8 mouse cellular contexts compared by ENCODE assay signal in the genomic region with DNA sequence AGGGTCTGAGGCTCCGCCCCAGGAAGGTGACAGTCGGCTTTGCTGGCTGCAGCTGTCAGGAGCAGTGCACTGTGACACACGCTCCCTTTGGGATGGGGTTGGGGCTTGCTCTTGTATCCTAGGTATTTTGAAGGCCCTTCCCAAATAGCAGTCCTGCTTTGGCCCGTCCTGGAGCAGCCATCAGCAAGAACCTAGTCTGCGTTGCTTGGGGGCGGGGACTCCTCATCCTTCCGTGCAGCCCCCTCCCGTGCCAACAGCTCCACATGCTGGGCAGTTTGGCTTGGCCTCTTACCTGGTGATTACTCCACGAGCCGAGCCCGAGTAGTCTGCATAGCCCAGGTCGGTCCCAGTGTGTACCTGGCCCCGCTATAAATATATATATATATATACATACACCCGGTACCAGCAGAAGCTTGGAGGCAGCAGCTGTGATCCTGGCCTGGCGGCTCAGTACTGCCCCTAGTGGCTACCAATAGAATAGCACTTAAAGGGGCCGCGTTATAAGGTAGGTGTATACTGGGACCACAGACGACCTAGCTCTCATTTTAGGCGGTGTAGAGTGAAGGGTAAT. TPM values are rescaled to one million over a fixed set of nuclear protein-coding genes. Genes with fewer than 3 reads are reported as not detected.
DNase-seq lines count a peak whose midpoint lies in the region; ATAC-seq lines count a peak whose summit lies in the region.

Gene Ajm1 (minus strand): TSS at position 464 of the 571 bp plus-strand sequence.

- H3K4me3 ChIP-seq in forebrain, embryonic 16.5 days (replicated peaks; ENCODE audit: low read length), result peak within 1 kb of the TSS; percentile 58
- H3K4me3 ChIP-seq in hindbrain, embryonic 14.5 days (replicated peaks; ENCODE audit: low read length), result peak within 1 kb of the TSS; percentile 44
- H3K4me3 ChIP-seq in macrophage (ENCODE audit: inconsistent target), result peak within 1 kb of the TSS; percentile 8; the same call in 1 of the 2 replicates

- peaks cover 48% of the 10 kb centered on the region for H3K27me3 ChIP-seq in forebrain, embryonic 16.5 days (replicated peaks; ENCODE audit: control insufficient read depth, insufficient read depth, low read length)
- H3K27me3 ChIP-seq in hindbrain, embryonic 14.5 days (ENCODE audit: control insufficient read depth, insufficient read depth, low read length), result peaks cover 46% of the 10 kb centered on the region

- peaks cover 46% of the 10 kb centered on the region for H3K4me1 ChIP-seq in forebrain, embryonic 16.5 days (replicated peaks; ENCODE audit: control insufficient read depth, insufficient read depth, low read length)
- peaks cover 32% of the 10 kb centered on the region for H3K4me1 ChIP-seq in hindbrain, embryonic 14.5 days (replicated peaks; ENCODE audit: control insufficient read depth, insufficient read depth, low read length)

- peak within 1 kb of the TSS; percentile 71 for H3K9ac ChIP-seq in forebrain, embryonic 16.5 days (replicated peaks; ENCODE audit: low read depth, low read length)
- H3K9ac ChIP-seq in hindbrain, embryonic 14.5 days, result peak within 1 kb of the TSS; percentile 60

- H3K79me2 ChIP-seq in macrophage (ENCODE audit: inconsistent target), result no peaks in the 10 kb centered on the region

- no peaks in the 10 kb centered on the region for H3K9me3 ChIP-seq in forebrain, embryonic 16.5 days (ENCODE audit: control insufficient read depth, low read length)
- no peaks in the 10 kb centered on the region for H3K9me3 ChIP-seq in hindbrain, embryonic 14.5 days (ENCODE audit: control insufficient read depth, low read length)

- peak; percentile 80 for ATAC-seq in forebrain, embryonic 16.5 days
- ATAC-seq in hindbrain, embryonic 14.5 days (ENCODE audit: low FRiP score), result peak; percentile 83

- H3K27ac ChIP-seq in forebrain, embryonic 16.5 days (ENCODE audit: low read length), result no peak within 1 kb of the TSS
- peak within 1 kb of the TSS; percentile 54 for H3K27ac ChIP-seq in hindbrain, embryonic 14.5 days
- H3K27ac ChIP-seq in macrophage, result 0 out of 2 replicates have a peak within 1 kb of the TSS, but pooled peaks have one; percentile 10

- H3K36me3 ChIP-seq in forebrain, embryonic 16.5 days (ENCODE audit: control insufficient read depth, insufficient read depth), result peaks cover 7% of the 10 kb centered on the region; the same call in 1 of the 2 replicates
- H3K36me3 ChIP-seq in hindbrain, embryonic 14.5 days (replicated peaks; ENCODE audit: control insufficient read depth, insufficient read depth), result peaks cover 48% of the 10 kb centered on the region
- peaks cover 27% of the 10 kb centered on the region for H3K36me3 ChIP-seq in macrophage (ENCODE audit: inconsistent target)

- peak within 1 kb of the TSS; percentile 76 for H3K4me2 ChIP-seq in forebrain, embryonic 16.5 days (ENCODE audit: low read length)
- peak within 1 kb of the TSS; percentile 54 for H3K4me2 ChIP-seq in hindbrain, embryonic 14.5 days (replicated peaks)

- WGBS in forebrain, embryonic 16.5 days, result 6% methylated on average over 19 of the region's 19 CpGs
- WGBS in hindbrain, embryonic 14.5 days, result 7% methylated on average over 19 of the region's 19 CpGs
- WGBS in macrophage (ENCODE audit: missing documents), result 9% methylated on average over 19 of the region's 19 CpGs

- peak; percentile 69 for DNase-seq in adrenal gland, adult 2 months
- no peak for DNase-seq in adrenal gland, adult 8-10 months
- peak; percentile 91 for DNase-seq in cerebellum, adult 11-12 months
- DNase-seq in hindbrain, embryonic 14.5 days (ENCODE audit: low spot score), result peak; percentile 90
- peak; percentile 72 to 74 for DNase-seq in left cerebral cortex, adult 8-10 months (ENCODE audit: low spot score in 2 of 2)
- DNase-seq in right cerebral cortex, postnatal 10 days (ENCODE audit: low spot score in 2 of 2), result peak; percentile 84 to 91

RNA-seq across cellular contexts. Expression of gene Ajm1, which starts in this region (rescaled TPM):
- total RNA-seq in adrenal gland, adult 2 months (2021), result 1 to 10 TPM; 1.4 to 2.1 TPM
- 10.5 and 13.5 TPM in 2 replicates for polyA plus RNA-seq in adrenal gland, adult 2 months (2012; rRNA removed)
- 1 to 10 TPM; 1.6 to 4.8 (median 3.8) TPM for total RNA-seq in adrenal gland, adult 8-10 months (2022)
- 5.8 and 7.7 TPM in 2 replicates for polyA plus RNA-seq in forebrain, embryonic 16.5 days (2015; fragmentation: Nextera tagmentation; extraction: Ambion mirVana)
- 10.8 and 12.7 TPM in 2 replicates for polyA plus RNA-seq in hindbrain, embryonic 14.5 days (2014; fragmentation: Nextera tagmentation; extraction: Ambion mirVana)
- total RNA-seq in left cerebral cortex, adult 8-10 months (2022), result 10 to 100 TPM; 86.8 to 96.3 (median 92.7) TPM
- total RNA-seq in macrophage (2018; cell fraction: chromatin; rRNA removed), result 1 to 10 TPM in 15 of 26 experiments, under 1 TPM in 11; 0.28 to 3.6 (median 1.1) TPM
- under 1 TPM; 0.04 to 0.44 (median 0.14) TPM for total RNA-seq in macrophage (2018; cell fraction: cytosol; rRNA removed)
- 1 to 10 TPM in 11 of 26 experiments, under 1 TPM in 14, not detected in 1; 0.27 to 2.4 (median 0.85) TPM for total RNA-seq in macrophage (2018; cell fraction: nucleus; rRNA removed)
- polyA plus RNA-seq in macrophage (2018), result 0.07 to 0.50 TPM (median 0.26 TPM) in 3 replicates

Comparison
In these comparisons a context has a peak if more than half of its experiments do, and no peak if none do; other contexts are left out.
1. RNA of gene Ajm1 (total RNA-seq): 86.8 to 96.3 TPM in left cerebral cortex, adult 8-10 months; 1.6 to 4.8 TPM in adrenal gland, adult 8-10 months and 1.4 to 2.1 TPM in adrenal gland, adult 2 months; every median in the first group is over 10 times any median in the second.
2. H3K4me3 ChIP-seq: peak in every context shown above with its lines; median percentile 58 in forebrain, embryonic 16.5 days; 44 in hindbrain, embryonic 14.5 days; 8 in macrophage.